Mouse (Mus musculus) spleen, postnatal 36 days (tissue): ENCODE data around the gene Slc25a26.

ENCODE experiments used
- DNase-seq, 2 experiments: peaks; one replicate each; pipeline ENCODE4 v3.0.0; 2022; ENCODE audit warnings: low spot score in 2 of 2, mixed read lengths in 1 of 2

Slc25a26 gene

GRCm38 (mm10) chr6:94599016-94599415 is 98.9 kb downstream of the Slc25a26 start:
- DNase-seq: no peak

- DNase-seq: no peak
Observed at GRCm38 (mm10) chr6:94601101-94601500, 101.0 kb downstream of the Slc25a26 start.

GRCm38 (mm10) chr6:94601811-94602210 is 101.7 kb downstream of the Slc25a26 start:
- peak; percentile 15 to 27 for DNase-seq

- DNase-seq: no peak
Observed at GRCm38 (mm10) chr6:94604072-94604471, 103.9 kb downstream of the Slc25a26 start.

GRCm38 (mm10) chr6:94604546-94604945 is 104.4 kb downstream of the Slc25a26 start:
- DNase-seq: no peak

GRCm38 (mm10) chr6:94613235-94613895 is 113.2 kb downstream of the Slc25a26 start:
- no peak for DNase-seq

- no peak for DNase-seq
Observed at GRCm38 (mm10) chr6:94614346-94614745, 114.2 kb downstream of the Slc25a26 start.

GRCm38 (mm10) chr6:94615936-94616335 is 115.8 kb downstream of the Slc25a26 start:
- DNase-seq: no peak

GRCm38 (mm10) chr6:94618671-94619070 is 118.5 kb downstream of the Slc25a26 start:
- DNase-seq: no peak

- DNase-seq: no peak
Observed at GRCm38 (mm10) chr6:94620287-94620686, 120.2 kb downstream of the Slc25a26 start.

GRCm38 (mm10) chr6:94620801-94621301 is 120.7 kb downstream of the Slc25a26 start:
- DNase-seq: no peak

GRCm38 (mm10) chr6:94622983-94623382 is 122.9 kb downstream of the Slc25a26 start:
- peak; percentile 31 to 33 for DNase-seq

- no peak for DNase-seq
Observed at GRCm38 (mm10) chr6:94624543-94624942, 124.4 kb downstream of the Slc25a26 start.

- DNase-seq: no peak
Observed at GRCm38 (mm10) chr6:94625896-94626295, 125.8 kb downstream of the Slc25a26 start.

GRCm38 (mm10) chr6:94626807-94627206 is 126.7 kb downstream of the Slc25a26 start:
- DNase-seq: no peak

- no peak for DNase-seq
Observed at GRCm38 (mm10) chr6:94627714-94628595, 127.8 kb downstream of the Slc25a26 start.

- DNase-seq: no peak
Observed at GRCm38 (mm10) chr6:94628787-94629186, 128.7 kb downstream of the Slc25a26 start.

GRCm38 (mm10) chr6:94631051-94631778 is 131.1 kb downstream of the Slc25a26 start:
- DNase-seq: no peak

GRCm38 (mm10) chr6:94631779-94632082 is 131.6 kb downstream of the Slc25a26 start:
- no peak for DNase-seq

- peak in 1 of 2 experiments; percentile 4 for DNase-seq
Observed at GRCm38 (mm10) chr6:94634274-94634673, 134.1 kb downstream of the Slc25a26 start.

GRCm38 (mm10) chr6:94634710-94635109 is 134.6 kb downstream of the Slc25a26 start:
- no peak for DNase-seq

- no peak for DNase-seq
Observed at GRCm38 (mm10) chr6:94635343-94635742, 135.2 kb downstream of the Slc25a26 start.
